Mouse (Mus musculus): ENCODE results near the gene Magi2.
"Not testable (repeated sequence)": the region's sequence is repeated elsewhere in the genome, so short reads cannot be mapped to it uniquely, and the experiment has no call there.

The Magi2 gene

GRCm38 (mm10) chr5:20508609-20509008, 1281.8 kb downstream of the Magi2 start:
- DNase-seq (ENCODE audit: low spot score in 2 of 2) = no peak

GRCm38 (mm10) chr5:20509606-20510005, 1282.8 kb downstream of the Magi2 start:
- no peak for DNase-seq (ENCODE audit: low spot score in 2 of 2)

DNA sequence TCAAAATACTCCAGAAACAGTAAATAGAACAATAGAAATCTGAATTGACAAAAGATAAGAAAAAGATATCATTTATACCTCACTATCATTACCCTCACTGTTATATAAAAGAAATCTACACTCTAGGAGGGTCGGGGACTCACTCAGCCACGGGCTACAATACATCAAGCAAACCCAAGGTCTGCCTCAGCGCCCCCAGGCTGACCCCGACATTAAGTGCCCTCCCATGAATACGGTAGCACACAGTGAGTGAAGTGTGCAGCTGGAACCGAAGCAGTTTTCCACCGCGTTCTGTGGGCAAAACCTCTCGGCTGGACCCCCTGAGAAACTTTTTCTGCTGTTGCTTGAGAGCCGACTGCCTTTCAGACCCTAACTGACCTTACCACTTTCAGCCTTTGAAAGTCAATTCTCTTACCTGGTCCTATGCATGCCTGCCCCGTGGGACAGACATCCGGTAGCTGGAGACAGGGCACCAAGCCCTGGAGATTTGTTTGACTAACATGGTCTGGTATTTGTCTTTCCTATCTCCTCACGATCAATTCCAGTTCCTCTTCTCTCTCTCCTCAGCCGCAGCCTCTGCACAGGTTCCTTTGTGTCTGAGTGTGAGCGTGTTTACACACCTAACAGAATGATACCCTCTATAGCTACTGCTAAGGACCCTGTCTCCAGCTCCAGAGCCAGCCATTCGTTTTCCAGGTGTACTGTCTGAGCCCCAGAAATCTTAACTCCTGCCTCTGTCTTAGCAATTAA, 1285.7 kb downstream of the Magi2 start:
- no peak for DNase-seq (ENCODE audit: low spot score in 2 of 2)

DNA sequence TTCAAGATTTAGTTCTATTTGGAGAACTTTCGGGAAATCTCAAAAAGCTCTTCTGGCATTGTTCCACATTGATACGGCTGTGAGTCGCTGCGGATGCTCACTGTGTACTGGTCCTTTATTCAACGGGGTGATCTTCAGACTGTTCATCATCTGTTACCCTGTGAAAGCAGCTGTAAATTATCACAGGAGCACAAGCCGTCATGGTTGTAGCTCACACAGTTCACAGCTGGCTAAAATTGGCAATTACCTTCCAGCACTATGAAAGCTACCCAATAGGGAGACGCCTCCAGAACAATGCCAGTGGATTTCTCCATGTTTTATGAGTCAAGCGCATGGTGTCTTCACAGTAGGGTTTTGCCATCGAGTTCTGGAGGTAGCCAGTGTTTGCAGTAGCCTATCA, 1294.8 kb downstream of the Magi2 start:
- no peak for DNase-seq (ENCODE audit: low spot score in 2 of 2)

GRCm38 (mm10) chr5:20522047-20522446, 1295.2 kb downstream of the Magi2 start:
- DNase-seq (ENCODE audit: low spot score in 2 of 2) = no peak

DNA sequence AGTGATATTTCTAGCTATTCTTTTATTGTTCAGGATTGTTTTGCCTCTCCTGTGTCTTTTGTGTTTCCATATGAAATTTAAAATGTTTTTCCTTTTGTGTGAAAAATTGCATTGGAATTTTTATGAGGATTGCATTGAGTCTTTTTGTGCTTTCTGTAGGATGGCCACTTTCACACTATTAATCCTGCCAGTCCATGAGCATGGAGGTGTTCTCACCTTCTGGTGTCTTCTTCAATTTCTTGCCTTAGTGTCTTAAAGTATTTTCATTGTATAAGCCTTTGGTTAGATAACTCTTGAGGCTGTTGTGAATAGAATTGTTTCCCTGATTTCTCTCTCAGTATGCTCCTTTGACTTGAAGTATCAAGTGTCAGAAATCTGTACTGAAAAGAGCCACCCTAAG, 1296.9 kb downstream of the Magi2 start:
- no peak for DNase-seq (ENCODE audit: low spot score in 2 of 2)

DNA sequence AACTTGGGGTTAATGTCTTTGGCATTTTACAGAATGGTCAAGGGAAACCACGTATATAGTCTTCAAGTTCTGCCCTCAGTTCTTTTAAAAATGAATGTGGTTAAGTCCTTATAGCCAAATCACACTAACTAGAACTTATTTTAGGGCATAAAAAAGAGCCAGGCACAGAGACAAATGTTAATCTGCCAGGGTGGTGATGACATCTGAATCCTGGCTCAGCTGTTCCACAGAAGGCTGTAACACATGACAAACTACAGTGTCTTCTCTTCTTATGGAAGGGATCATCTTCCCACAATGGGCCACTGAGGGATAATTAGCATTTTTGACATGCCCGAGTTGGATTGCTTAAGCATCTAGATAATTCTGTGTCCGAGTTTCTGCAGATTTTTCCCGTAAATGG, 1299.8 kb downstream of the Magi2 start:
- DNase-seq (ENCODE audit: low spot score in 2 of 2) = not testable (repeated sequence)

- DNase-seq (ENCODE audit: low spot score in 2 of 2) = no peak
Measured at GRCm38 (mm10) chr5:20536544-20536943, 1309.7 kb downstream of the Magi2 start.

- DNase-seq (ENCODE audit: low spot score in 2 of 2) = no peak
Measured at GRCm38 (mm10) chr5:20537369-20538022, 1310.7 kb downstream of the Magi2 start.

GRCm38 (mm10) chr5:20544374-20544773, 1317.5 kb downstream of the Magi2 start:
- no peak for DNase-seq (ENCODE audit: low spot score in 2 of 2)

GRCm38 (mm10) chr5:20559378-20559777, 1332.5 kb downstream of the Magi2 start:
- no peak for DNase-seq (ENCODE audit: low spot score in 2 of 2)

DNA sequence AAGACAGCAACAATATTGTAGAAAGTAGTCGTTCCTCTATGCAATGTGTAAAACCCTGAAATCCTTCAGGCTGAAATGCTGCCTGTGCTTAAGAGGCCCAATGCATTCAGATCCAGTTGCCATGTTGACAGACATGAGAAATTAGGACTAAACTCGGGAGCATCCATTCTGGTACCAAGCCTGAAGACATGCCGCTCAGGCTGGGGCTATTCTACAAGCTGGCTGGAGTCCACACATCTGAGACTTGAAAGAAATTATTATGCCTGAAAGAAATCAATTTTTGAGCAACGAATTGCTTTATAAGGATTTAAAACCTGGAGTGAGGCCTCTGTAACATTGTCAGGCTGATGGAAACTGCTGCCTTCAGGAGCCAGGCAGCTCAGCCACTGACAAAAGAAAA, 1333.0 kb downstream of the Magi2 start:
- DNase-seq (ENCODE audit: low spot score in 2 of 2) = no peak

DNA sequence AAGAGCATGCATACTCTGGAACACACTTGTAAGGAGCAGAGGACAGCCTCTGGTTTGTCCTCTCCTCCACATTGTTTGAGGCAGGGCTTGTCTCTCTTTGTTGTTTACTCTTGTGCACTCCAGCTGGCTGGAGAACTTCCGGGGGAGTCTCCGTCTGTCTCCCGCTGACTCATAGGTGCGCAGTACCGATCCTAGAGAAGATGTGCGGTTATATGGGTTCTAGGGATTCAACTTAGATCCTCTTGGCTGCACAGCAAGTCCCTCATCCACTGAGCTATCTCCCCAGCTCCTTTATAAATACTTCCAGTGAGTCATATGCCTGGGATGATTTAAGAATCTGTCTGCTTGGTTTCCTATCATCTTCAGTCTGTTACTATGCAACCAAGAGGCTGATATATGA, 1341.6 kb downstream of the Magi2 start:
- DNase-seq (ENCODE audit: low spot score in 2 of 2) = peak; percentile 42 to 48

- DNase-seq (ENCODE audit: low spot score in 2 of 2) = peak; percentile 12 to 29
Measured at GRCm38 (mm10) chr5:20568966-20569365, 1342.1 kb downstream of the Magi2 start.

DNA sequence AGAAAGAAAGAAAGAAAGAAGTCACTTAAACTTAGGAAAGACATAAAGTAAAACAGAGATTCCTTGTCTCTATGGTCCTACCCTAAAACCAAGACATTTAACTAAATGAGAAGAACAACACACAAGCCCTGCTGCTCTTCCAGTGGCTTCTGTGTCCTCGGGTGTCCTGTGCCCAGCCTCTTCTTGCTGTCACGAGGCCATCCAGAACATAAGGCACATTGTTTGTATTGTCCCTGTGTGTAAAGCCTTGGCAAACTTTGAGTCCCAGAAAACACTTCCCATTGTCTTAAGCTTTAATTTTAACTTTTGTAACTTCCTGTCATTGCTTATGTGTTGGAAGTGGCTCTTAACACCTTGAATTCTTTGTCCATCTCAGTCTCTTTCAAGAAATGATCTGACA, 1348.0 kb downstream of the Magi2 start:
- DNase-seq (ENCODE audit: low spot score in 2 of 2) = no peak

DNA sequence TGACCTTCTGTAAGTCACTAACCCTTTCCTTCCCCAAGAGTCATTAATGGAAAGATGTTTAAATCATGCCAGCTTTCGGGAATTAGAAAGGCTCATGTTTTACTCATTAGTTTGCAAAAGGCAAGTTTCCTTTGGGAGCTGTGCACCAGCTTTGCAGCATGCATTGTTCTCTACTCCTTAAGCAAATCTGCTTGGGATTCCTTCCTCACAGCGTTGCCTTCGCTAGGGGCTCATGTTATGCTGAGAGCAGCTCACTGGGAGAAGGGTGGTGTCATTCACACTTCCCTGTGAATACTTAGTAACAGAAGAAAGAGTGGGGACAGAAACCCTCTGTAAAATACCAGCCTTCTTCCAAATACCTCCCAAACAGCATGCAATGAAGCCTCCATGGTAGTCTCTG, 1349.0 kb downstream of the Magi2 start:
- DNase-seq (ENCODE audit: low spot score in 2 of 2) = no peak

DNA sequence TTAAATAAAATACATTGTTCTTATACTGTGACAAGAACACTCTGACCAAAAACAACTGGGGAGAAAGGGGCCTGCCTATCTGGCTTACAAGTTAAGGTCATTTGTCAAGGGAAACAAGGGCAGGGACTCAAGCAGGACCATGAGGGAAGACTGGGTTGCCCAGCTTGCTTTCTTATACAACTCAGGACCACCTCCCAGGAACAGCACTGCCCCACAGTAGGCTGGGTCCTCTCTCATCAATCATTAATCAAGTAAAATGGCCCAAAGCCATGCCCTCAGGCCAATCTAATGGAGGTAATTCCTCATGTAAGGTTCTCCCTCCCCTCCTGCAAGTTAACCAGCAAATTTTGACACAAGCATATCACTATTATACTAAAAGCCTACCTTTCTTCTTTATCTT, 1349.4 kb downstream of the Magi2 start:
- DNase-seq (ENCODE audit: low spot score in 2 of 2) = no peak

- peak in 1 of 2 experiments; percentile 15 for DNase-seq (ENCODE audit: low spot score in 2 of 2)
Measured at GRCm38 (mm10) chr5:20578666-20579065, 1351.8 kb downstream of the Magi2 start.

GRCm38 (mm10) chr5:20580619-20581018, 1353.8 kb downstream of the Magi2 start:
- no peak for DNase-seq (ENCODE audit: low spot score in 2 of 2)

DNA sequence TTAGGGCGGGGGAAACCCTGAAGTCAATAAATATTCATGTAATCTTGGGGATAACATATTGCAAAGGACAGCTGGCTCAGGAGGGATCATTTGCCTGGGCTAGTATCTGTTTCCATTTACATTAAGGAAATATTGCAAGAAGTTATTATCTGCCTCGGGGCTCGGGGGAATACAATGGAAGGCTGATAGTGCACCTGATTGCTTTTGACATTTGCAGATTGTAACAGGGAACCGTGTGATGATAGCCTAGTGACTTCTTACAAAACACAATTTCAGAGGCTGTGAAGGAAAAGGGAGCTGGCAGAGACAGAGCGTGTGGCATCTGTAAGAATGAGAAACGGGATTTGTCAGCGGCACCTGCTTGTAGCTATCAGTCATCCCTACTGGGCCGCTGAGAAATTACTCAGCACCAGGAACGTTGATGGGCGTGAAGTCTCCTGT, 1356.2 kb downstream of the Magi2 start:
- DNase-seq (ENCODE audit: low spot score in 2 of 2) = no peak

DNA sequence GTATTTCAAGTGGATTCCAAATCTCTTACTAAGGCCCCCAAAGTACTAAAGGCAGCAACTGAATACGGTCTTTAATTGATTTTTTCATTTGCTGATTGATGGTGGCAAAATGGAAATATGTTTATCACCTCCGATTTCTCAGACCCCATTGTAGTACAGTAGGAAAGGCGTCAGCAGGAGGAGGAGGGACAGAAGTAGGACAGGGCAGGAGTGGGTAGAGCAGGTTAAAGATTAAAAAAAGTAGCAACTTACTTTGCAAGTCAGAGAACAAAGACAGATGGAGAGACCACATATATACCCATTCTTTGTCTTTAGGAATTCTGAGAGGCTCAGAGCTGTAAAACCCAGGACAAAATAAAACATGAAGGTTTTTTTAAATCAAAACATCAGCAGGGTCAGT, 1356.8 kb downstream of the Magi2 start:
- no peak for DNase-seq (ENCODE audit: low spot score in 2 of 2)

DNA sequence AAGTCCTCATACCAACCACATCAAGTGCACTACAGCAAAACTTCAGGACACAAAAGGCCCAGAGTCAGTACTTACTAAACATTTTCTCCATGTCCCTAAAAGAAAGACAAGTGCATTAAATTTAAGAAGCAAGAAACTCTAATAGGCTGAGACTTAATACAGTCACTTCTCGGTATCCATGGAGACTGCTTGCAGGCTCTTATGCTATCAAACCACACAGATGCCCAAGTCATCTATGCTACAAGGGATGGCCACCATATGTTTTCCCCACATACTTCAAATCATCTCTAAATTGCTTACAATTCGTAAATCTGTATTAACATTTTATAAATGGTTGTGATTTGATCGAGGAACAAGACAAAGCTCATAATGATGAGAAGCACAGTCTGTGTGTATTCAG, 1357.9 kb downstream of the Magi2 start:
- DNase-seq (ENCODE audit: low spot score in 2 of 2) = no peak

DNA sequence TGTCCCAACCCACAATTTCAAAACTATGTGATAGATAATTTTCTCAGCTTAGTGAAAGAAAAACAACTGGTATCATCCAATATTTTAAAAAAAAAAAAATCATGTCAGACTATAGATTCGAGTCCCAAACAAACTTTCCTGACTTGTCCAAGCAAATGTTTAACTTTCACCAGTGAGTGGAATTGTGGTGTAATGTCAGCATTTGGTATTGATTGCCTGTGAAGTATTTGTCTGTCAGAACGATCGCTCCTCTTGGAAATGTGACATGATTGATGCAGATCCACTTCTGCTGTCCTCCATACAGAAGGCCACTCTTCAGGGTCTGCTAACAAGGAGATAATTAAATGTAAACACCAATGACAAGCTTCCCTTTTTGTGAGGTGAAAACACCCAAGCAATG, 1362.9 kb downstream of the Magi2 start:
- DNase-seq (ENCODE audit: low spot score in 2 of 2) = no peak

Data from frontal cortex, postnatal 25 days (tissue).